ENCODE assay signal across 21 mouse cellular contexts in the genomic region with DNA sequence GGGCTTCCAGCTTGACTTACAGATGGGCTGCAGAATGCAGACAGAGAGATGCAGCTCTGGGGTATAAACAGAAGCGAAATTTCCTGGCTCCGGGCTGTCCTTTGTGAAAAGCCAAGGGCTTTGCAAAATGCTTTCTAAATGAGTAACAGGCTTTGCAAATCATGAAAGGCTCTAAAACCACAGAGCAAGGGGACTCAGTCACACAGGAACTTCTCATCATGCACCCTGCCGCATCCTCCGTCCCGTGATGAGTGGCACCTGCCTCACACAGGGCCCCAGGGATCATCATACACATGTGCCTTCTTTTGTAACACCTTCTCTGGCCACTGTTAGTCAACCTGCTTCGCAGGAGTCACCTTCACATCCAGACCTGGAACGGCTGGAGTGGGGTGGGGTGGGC. TPM values are rescaled to one million over a fixed set of nuclear protein-coding genes. Genes with fewer than 3 reads are reported as not detected.
A peak's percentile ranks its signal among the peaks of the same experiment; 100 is the strongest.
DNase-seq lines count a peak whose midpoint lies in the region; ATAC-seq lines count a peak whose summit lies in the region.
"Had no signal": no experiment of that assay in that cellular context is flagged by ENCODE, and none has a peak within 500 bp of the region (broad histone marks: within the 10 kb centered on the region; RNA-seq: fewer than 3 reads in every experiment).

No protein-coding gene starts in this region.

- H3K27me3 ChIP-seq in midbrain, embryonic 15.5 days (replicated peaks), result peaks cover 9% of the 10 kb centered on the region
- peaks cover 4% of the 10 kb centered on the region for H3K27me3 ChIP-seq in midbrain, embryonic 16.5 days (ENCODE audit: control insufficient read depth, insufficient read depth, low read depth, low read length)

- DNase-seq in A20 (ENCODE audit: low read depth, low spot score), result peak; percentile 78
- DNase-seq in CD8-positive naive resting alpha-beta T cell, adult 2 months (ENCODE audit: low read depth in 2 of 2, low spot score in 2 of 2), result peak; percentile 20 to 42
- DNase-seq in induced T-regulatory cell, adult 2 months (ENCODE audit: low read depth), result peak; percentile 87
- DNase-seq in thymus, postnatal 25 days, result peak; percentile 46
- no peak for DNase-seq in layer of hippocampus, adult 9-11 months
- DNase-seq: adrenal gland, postnatal 10 days; cerebellum, adult 2 months; heart, postnatal 36 days; kidney, adult 2 months; kidney, postnatal 14 days; liver; liver, postnatal 0 days; retina, postnatal 1 day had no signal

- H3K27ac ChIP-seq in midbrain, embryonic 15.5 days, result no peak overlapping the region
- H3K27ac ChIP-seq in midbrain, embryonic 16.5 days (ENCODE audit: low read length), result no peak overlapping the region
- H3K27ac ChIP-seq: embryonic facial prominence, embryonic 10.5 days; forebrain, embryonic 15.5 days; heart, embryonic 13.5 days had no signal

- no peak for ATAC-seq in midbrain, embryonic 15.5 days (replicated peaks)
- no peak for ATAC-seq in midbrain, embryonic 16.5 days
- ATAC-seq: forebrain, embryonic 15.5 days; hindbrain, embryonic 16.5 days; liver, postnatal 0 days had no signal

- H3K9me3 ChIP-seq in midbrain, embryonic 15.5 days, result no peaks in the 10 kb centered on the region
- H3K9me3 ChIP-seq in midbrain, embryonic 16.5 days (replicated peaks; ENCODE audit: control insufficient read depth, low read length, poor library complexity, severe bottlenecking), result no peaks in the 10 kb centered on the region
- H3K9me3 ChIP-seq: embryonic facial prominence, embryonic 10.5 days; forebrain, embryonic 15.5 days; heart, embryonic 13.5 days had no signal

- WGBS in midbrain, embryonic 15.5 days, result 81% methylated on average over 7 of the region's 7 CpGs
- whole genome bisulfite sequencing in midbrain, embryonic 16.5 days, result 82% methylated on average over 7 of the region's 7 CpGs

- H3K36me3 ChIP-seq in midbrain, embryonic 15.5 days (replicated peaks), result no peaks in the 10 kb centered on the region
- H3K36me3 ChIP-seq in midbrain, embryonic 16.5 days (ENCODE audit: control insufficient read depth, insufficient read depth, low read length), result no peaks in the 10 kb centered on the region
- H3K36me3 ChIP-seq: embryonic facial prominence, embryonic 10.5 days; forebrain, embryonic 15.5 days; heart, embryonic 13.5 days had no signal

- H3K4me2 ChIP-seq in midbrain, embryonic 15.5 days, result no peak overlapping the region
- H3K4me2 ChIP-seq in midbrain, embryonic 16.5 days (ENCODE audit: low read length), result no peak overlapping the region
- H3K4me2 ChIP-seq: forebrain, embryonic 15.5 days; heart, embryonic 13.5 days; midbrain, embryonic 11.5 days had no signal

- no peaks in the 10 kb centered on the region for H3K4me1 ChIP-seq in midbrain, embryonic 15.5 days
- no peaks in the 10 kb centered on the region for H3K4me1 ChIP-seq in midbrain, embryonic 16.5 days (ENCODE audit: control insufficient read depth, insufficient read depth, low read length)
- H3K4me1 ChIP-seq: forebrain, embryonic 15.5 days; heart, embryonic 13.5 days had no signal

- H3K4me3 ChIP-seq in midbrain, embryonic 15.5 days, result no peak overlapping the region
- no peak overlapping the region for H3K4me3 ChIP-seq in midbrain, embryonic 16.5 days (ENCODE audit: low read depth, low read length)
- H3K4me3 ChIP-seq: embryonic facial prominence, embryonic 10.5 days; erythroblast, embryonic 14.5 days; forebrain, embryonic 15.5 days; heart, embryonic 13.5 days had no signal

- H3K9ac ChIP-seq in midbrain, embryonic 15.5 days, result no peak overlapping the region
- no peak overlapping the region for H3K9ac ChIP-seq in midbrain, embryonic 16.5 days (ENCODE audit: low read depth, low read length)
- H3K9ac ChIP-seq: forebrain, embryonic 15.5 days; heart, embryonic 13.5 days; liver, postnatal 0 days had no signal

RNA-seq across cellular contexts. Expression of a gene that starts 43.7 kb away (rescaled TPM):
- 8.5 and 11.4 TPM in 2 replicates for polyA plus RNA-seq in midbrain, embryonic 15.5 days (2015; fragmentation: Nextera tagmentation; extraction: Ambion mirVana)
- polyA plus RNA-seq in midbrain, embryonic 16.5 days (2015; fragmentation: Nextera tagmentation; extraction: Ambion mirVana), result 11.8 and 13.2 TPM in 2 replicates

RNA-seq across cellular contexts. Expression of a gene that starts 43.9 kb away (rescaled TPM):
- 269 and 284 TPM in 2 replicates for polyA plus RNA-seq in midbrain, embryonic 15.5 days (2015; fragmentation: Nextera tagmentation; extraction: Ambion mirVana)
- 279 TPM in 2 replicates for polyA plus RNA-seq in midbrain, embryonic 16.5 days (2015; fragmentation: Nextera tagmentation; extraction: Ambion mirVana)
